Mouse (Mus musculus): ENCODE data around the gene Nedd8. TPM values are rescaled to one million over a fixed set of nuclear protein-coding genes. Genes with fewer than 3 reads are reported as not detected.

The Nedd8 gene
- polyA plus RNA-seq, 1 experiment from 2014 or later, result 507 TPM

DNA sequence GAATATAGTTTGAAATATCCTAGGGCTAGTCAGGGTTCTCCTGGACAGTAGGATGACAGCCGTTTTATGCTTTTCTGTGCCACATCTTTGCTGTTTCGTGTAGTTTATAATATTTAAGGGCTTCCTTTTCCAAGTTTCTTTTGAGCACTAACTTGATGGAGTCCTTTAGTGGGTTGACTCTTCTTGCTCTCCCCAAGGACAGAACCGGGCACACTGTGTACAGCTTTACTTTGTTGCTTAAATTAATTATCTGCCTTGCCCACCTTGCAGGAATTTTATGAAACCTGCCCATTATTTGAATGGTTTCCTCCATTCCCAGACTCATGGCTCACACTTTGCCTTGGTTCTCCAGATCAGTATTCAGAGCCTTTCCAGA lies 10.2 kb upstream of the Nedd8 start:
- Histone ChIP-seq H3K36me3 (ENCODE audit: control insufficient read depth, insufficient read depth, low read length) (peaks cover 22% of the 10 kb centered on the region), H3K27ac (ENCODE audit: low read depth, low read length) (peak overlapping the region; percentile 32; the same call in 1 of the 2 replicates), H3K4me1 (replicated peaks; ENCODE audit: control insufficient read depth, insufficient read depth, low read length) (no peaks in the 10 kb centered on the region; the same call in 1 of the 2 replicates), H3K4me2 (peak overlapping the region; percentile 86), H3K4me3 (ENCODE audit: low read depth, low read length) (peak overlapping the region; percentile 76), H3K9me3 (ENCODE audit: control insufficient read depth, low read length) (no peaks in the 10 kb centered on the region), H3K9ac (ENCODE audit: low read depth, low read length) (peak overlapping the region; percentile 83), H3K27me3 (replicated peaks; ENCODE audit: control insufficient read depth, insufficient read depth, low read length) (no peaks in the 10 kb centered on the region)
- DNase-seq (ENCODE audit: low spot score), result no peak
- ATAC-seq (replicated peaks; ENCODE audit: low FRiP score), result peak; percentile 3; the same call in 1 of the 2 replicates
- WGBS, result 17% methylated on average over 3 of the region's 3 CpGs

DNA sequence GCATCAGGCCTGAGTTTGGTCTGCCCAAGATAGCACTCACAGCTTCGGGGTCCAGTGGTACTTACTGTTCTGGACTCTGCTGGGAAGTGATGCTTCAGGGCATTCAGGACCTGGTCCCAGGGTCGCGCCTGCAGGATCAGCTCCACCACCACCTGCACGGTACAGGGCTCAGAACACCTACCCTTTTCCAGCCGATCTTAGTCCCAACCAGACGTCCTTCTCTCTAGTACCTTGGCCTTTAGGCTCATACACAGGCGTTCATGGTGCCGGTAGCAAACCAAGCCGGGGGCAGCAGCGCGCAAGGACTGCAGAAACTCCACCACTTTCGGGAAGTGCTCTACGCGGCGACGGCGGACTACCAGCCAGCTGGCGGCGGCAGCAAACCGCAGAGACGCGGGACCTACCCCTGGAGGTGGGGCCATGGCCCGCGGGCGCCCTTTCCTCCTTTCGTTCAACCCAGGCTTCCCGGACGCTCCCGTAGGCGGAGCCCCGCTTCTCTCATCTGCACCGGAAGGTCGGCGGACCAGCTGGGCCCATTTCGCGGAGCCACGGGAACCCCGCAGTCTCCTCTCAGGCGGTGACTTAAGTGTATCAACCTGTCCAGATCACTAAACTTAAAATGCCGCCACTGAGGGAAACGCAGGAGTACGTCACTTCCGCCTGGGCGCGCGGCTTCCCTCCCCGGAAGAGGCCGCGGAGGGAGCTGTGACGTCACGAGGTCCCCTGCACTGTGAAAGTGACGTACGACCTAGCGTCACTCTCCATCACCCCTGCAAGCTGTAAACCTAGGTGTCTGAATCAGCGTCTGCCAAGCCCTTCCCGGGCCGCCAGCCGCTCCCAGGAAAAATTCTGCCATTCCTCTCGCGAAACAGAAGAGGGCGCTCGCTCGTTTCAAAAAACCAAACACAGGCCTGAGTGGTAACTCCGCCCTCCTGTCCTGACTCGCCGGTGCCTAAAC lies 9.5 kb upstream of the Nedd8 start, which contains the start of gene Tinf2:
Gene Tinf2, minus strand, starts transcription at position 661 of the 958 bp plus-strand sequence.
- Histone ChIP-seq H3K4me2 (peak within 1 kb of the TSS; percentile 86), H3K9ac (ENCODE audit: low read depth, low read length) (peak within 1 kb of the TSS; percentile 83), H3K9me3 (ENCODE audit: control insufficient read depth, low read length) (no peaks in the 10 kb centered on the region), H3K4me3 (ENCODE audit: low read depth, low read length) (peak within 1 kb of the TSS; percentile 76), H3K36me3 (ENCODE audit: control insufficient read depth, insufficient read depth, low read length) (peaks cover 25% of the 10 kb centered on the region), H3K27ac (ENCODE audit: low read depth, low read length) (peak within 1 kb of the TSS; percentile 88), H3K27me3 (replicated peaks; ENCODE audit: control insufficient read depth, insufficient read depth, low read length) (no peaks in the 10 kb centered on the region), H3K4me1 (replicated peaks; ENCODE audit: control insufficient read depth, insufficient read depth, low read length) (no peaks in the 10 kb centered on the region; the same call in 1 of the 2 replicates)
- ATAC-seq (replicated peaks; ENCODE audit: low FRiP score) (peak; percentile 94), DNase-seq (ENCODE audit: low spot score) (peak; percentile 95)
- WGBS, result under 1% methylated on average over 66 of the region's 66 CpGs

DNA sequence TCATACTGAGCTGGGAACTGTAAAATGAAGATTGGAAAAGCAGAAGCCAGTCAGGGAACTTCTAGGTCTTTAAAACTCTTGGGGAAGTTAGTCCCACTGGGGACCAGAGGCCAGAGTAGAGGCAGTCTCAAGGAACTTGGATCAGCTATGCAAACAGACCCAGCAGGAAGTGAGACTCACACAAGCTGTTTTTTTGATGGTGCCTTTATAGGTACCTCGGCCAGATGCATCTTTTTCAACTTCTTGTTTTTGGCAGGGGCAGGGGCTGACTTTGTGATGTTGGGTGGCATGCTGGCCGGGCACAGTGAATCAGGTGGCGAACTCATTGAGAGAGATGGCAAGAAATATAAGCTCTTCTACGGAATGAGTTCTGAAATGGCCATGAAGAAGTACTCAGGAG lies 5.7 kb upstream of the Nedd8 start:
- Histone ChIP-seq H3K4me2 (no peak overlapping the region), H3K9me3 (ENCODE audit: control insufficient read depth, low read length) (no peaks in the 10 kb centered on the region), H3K27me3 (replicated peaks; ENCODE audit: control insufficient read depth, insufficient read depth, low read length) (no peaks in the 10 kb centered on the region), H3K36me3 (ENCODE audit: control insufficient read depth, insufficient read depth, low read length) (peaks cover 32% of the 10 kb centered on the region), H3K9ac (ENCODE audit: low read depth, low read length) (no peak overlapping the region), H3K4me1 (replicated peaks; ENCODE audit: control insufficient read depth, insufficient read depth, low read length) (no peaks in the 10 kb centered on the region; the same call in 1 of the 2 replicates), H3K27ac (ENCODE audit: low read depth, low read length) (no peak overlapping the region), H3K4me3 (ENCODE audit: low read depth, low read length) (no peak overlapping the region)
- DNase-seq (ENCODE audit: low spot score) (no peak), ATAC-seq (replicated peaks; ENCODE audit: low FRiP score) (no peak)
- WGBS, result 80% methylated on average over 4 of the region's 4 CpGs

DNA sequence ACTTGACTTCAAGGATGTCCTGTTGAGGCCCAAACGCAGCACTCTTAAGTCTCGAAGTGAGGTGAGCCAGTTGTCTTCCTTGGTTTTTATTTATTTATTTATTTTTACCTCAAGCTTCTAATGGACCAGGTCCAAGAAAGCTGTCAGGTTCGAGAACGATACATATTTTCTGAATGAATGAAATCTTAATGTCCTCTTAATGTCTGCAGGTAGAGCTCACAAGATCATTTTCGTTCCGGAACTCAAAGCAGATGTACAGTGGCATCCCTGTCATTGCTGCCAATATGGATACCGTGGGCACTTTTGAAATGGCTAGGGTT lies 777 bp upstream of the Nedd8 start:
- Histone ChIP-seq H3K27me3 (replicated peaks; ENCODE audit: control insufficient read depth, insufficient read depth, low read length) (no peaks in the 10 kb centered on the region), H3K4me1 (replicated peaks; ENCODE audit: control insufficient read depth, insufficient read depth, low read length) (peaks cover 9% of the 10 kb centered on the region), H3K36me3 (ENCODE audit: control insufficient read depth, insufficient read depth, low read length) (peaks cover 15% of the 10 kb centered on the region), H3K9ac (ENCODE audit: low read depth, low read length) (peak overlapping the region; percentile 47), H3K27ac (ENCODE audit: low read depth, low read length) (peak overlapping the region; percentile 86), H3K4me3 (ENCODE audit: low read depth, low read length) (peak overlapping the region; percentile 71), H3K4me2 (peak overlapping the region; percentile 93), H3K9me3 (ENCODE audit: control insufficient read depth, low read length) (no peaks in the 10 kb centered on the region)
- whole genome bisulfite sequencing, result 67% methylated on average over 7 of the region's 7 CpGs
- no peak for ATAC-seq (replicated peaks; ENCODE audit: low FRiP score)
- DNase-seq (ENCODE audit: low spot score), result no peak

DNA sequence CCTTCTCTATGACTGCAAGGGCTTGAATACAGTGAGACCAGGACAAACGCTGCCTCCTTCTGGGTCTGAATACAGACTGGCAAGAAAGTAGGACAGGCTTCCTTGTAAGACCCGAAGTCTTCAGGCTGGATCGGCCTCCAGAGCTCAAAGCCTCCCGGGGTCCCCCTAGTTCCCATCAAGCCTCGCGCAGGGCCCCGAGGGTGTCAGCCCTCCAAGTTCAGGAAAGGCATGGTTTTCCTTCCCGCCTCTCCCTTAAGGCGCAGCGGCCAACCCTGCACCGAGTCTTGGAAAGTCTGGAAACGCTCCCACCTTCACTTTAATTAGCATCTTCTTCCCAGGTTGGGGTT lies 465 bp downstream of the Nedd8 start:
- ATAC-seq (replicated peaks; ENCODE audit: low FRiP score), result peak; percentile 42
- peaks cover 9% of the 10 kb centered on the region; the same call in 1 of the 2 replicates for H3K36me3 ChIP-seq (ENCODE audit: control insufficient read depth, insufficient read depth, low read length)
- H3K9me3 ChIP-seq (ENCODE audit: control insufficient read depth, low read length), result no peaks in the 10 kb centered on the region
- peaks cover 9% of the 10 kb centered on the region for H3K4me1 ChIP-seq (replicated peaks; ENCODE audit: control insufficient read depth, insufficient read depth, low read length)
- H3K9ac ChIP-seq (ENCODE audit: low read depth, low read length), result peak overlapping the region; percentile 82
- DNase-seq (ENCODE audit: low spot score), result no peak
- WGBS, result under 1% methylated on average over 12 of the region's 12 CpGs
- peak overlapping the region; percentile 93 for H3K4me2 ChIP-seq
- peak overlapping the region; percentile 71 for H3K4me3 ChIP-seq (ENCODE audit: low read depth, low read length)
- peak overlapping the region; percentile 86 for H3K27ac ChIP-seq (ENCODE audit: low read depth, low read length)
- no peaks in the 10 kb centered on the region for H3K27me3 ChIP-seq (replicated peaks; ENCODE audit: control insufficient read depth, insufficient read depth, low read length)

DNA sequence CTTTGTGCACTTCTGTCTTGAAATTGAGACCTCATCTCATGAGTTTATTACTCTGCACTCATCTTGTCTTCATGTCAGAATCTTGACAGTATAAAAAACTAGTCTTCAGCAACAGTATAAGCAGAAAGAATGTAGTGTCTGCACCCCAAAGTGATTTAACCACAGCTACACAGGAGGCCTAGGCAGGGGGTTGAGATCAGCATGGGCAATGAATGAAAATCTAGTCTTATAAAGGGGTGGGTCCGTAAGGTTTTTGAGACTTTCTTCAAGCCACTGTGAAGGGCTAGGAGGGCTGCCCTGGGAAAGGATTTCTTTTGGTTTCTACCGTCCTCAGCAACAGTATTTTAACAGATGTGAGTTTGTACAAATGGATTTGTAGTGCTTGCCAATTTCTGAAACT lies 11.3 kb downstream of the Nedd8 start:
- H3K36me3 ChIP-seq (ENCODE audit: control insufficient read depth, insufficient read depth, low read length), result peaks cover 10% of the 10 kb centered on the region; the same call in 1 of the 2 replicates
- H3K27ac ChIP-seq (ENCODE audit: low read depth, low read length), result no peak overlapping the region
- peak; percentile 13; the same call in 1 of the 2 replicates for ATAC-seq (replicated peaks; ENCODE audit: low FRiP score)
- H3K4me3 ChIP-seq (ENCODE audit: low read depth, low read length), result peak overlapping the region; percentile 71
- no peaks in the 10 kb centered on the region for H3K27me3 ChIP-seq (replicated peaks; ENCODE audit: control insufficient read depth, insufficient read depth, low read length)
- H3K9ac ChIP-seq (ENCODE audit: low read depth, low read length), result no peak overlapping the region
- H3K9me3 ChIP-seq (ENCODE audit: control insufficient read depth, low read length), result no peaks in the 10 kb centered on the region
- peaks cover 8% of the 10 kb centered on the region; the same call in 1 of the 2 replicates for H3K4me1 ChIP-seq (replicated peaks; ENCODE audit: control insufficient read depth, insufficient read depth, low read length)
- no peak for DNase-seq (ENCODE audit: low spot score)
- WGBS, result 59% methylated on average over 2 of the region's 2 CpGs
- H3K4me2 ChIP-seq, result peak overlapping the region; percentile 64

DNA sequence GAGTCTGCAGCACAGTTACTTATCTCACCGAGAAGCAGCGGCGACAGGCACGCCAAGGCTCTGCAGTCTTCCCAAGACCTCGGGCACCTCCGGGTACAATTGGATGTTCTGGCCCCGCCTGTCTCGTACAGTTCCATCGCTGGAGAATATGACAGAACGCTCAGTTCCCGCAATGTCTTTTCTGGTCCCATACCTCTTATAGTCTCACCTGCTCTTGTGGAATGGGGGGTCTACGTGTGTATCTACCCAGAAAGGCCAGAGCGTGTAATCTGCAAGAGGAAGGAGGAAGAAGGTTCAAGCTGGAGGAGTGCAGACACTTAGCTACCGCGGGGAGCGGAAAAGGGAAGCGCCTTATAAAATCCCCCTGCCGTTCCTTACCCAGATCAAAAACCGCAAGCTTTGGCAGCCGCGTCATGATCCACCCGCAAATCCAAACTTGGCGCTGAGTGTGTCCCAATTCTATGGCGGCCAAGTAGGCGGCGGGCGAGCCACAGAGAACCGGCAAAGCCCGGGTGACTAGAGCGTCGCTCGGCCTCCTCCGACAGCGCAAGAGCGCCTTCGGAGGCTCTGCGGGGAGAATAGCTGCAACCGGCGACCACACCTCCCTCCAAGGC lies 11.9 kb downstream of the Nedd8 start, which contains the start of gene Mdp1:
Gene Mdp1, minus strand, starts transcription at position 549 of the 614 bp plus-strand sequence.
- H3K36me3 ChIP-seq (ENCODE audit: control insufficient read depth, insufficient read depth, low read length), result peaks cover 10% of the 10 kb centered on the region; the same call in 1 of the 2 replicates
- H3K4me3 ChIP-seq (ENCODE audit: low read depth, low read length), result peak within 1 kb of the TSS; percentile 71
- DNase-seq (ENCODE audit: low spot score) (peak; percentile 75), ATAC-seq (replicated peaks; ENCODE audit: low FRiP score) (peak; percentile 96)
- peak within 1 kb of the TSS; percentile 78 for H3K9ac ChIP-seq (ENCODE audit: low read depth, low read length)
- H3K27ac ChIP-seq (ENCODE audit: low read depth, low read length), result peak within 1 kb of the TSS; percentile 59
- no peaks in the 10 kb centered on the region for H3K27me3 ChIP-seq (replicated peaks; ENCODE audit: control insufficient read depth, insufficient read depth, low read length)
- H3K4me1 ChIP-seq (replicated peaks; ENCODE audit: control insufficient read depth, insufficient read depth, low read length), result peaks cover 8% of the 10 kb centered on the region; the same call in 1 of the 2 replicates
- H3K4me2 ChIP-seq, result peak within 1 kb of the TSS; percentile 64
- under 1% methylated on average over 39 of the region's 39 CpGs for WGBS
- H3K9me3 ChIP-seq (ENCODE audit: control insufficient read depth, low read length), result no peaks in the 10 kb centered on the region

DNA sequence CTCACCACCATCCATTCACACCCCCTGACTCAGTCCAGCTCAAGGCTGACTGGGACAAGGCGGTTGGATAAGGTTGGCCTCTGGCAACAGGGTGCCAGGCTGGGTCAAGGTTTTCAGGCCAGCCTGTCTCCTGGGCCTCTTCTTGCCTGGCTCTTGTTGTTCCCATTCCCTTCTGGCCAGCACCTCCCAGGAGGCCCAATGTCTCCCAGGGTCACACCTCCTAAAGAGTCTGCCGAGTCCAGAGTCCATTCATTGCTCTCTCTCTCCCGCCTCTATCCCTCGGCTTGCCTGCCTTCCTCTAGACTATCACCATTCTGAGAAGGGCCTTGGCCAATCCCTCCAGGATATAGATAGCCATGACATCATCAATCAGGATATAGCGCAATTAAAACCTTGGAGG lies 13.9 kb downstream of the Nedd8 start:
- ATAC-seq (replicated peaks; ENCODE audit: low FRiP score) (no peak), DNase-seq (ENCODE audit: low spot score) (no peak)
- Histone ChIP-seq H3K27me3 (replicated peaks; ENCODE audit: control insufficient read depth, insufficient read depth, low read length) (no peaks in the 10 kb centered on the region), H3K9ac (ENCODE audit: low read depth, low read length) (no peak overlapping the region), H3K36me3 (ENCODE audit: control insufficient read depth, insufficient read depth, low read length) (no peaks in the 10 kb centered on the region; the same call in 1 of the 2 replicates), H3K4me2 (no peak overlapping the region), H3K4me1 (replicated peaks; ENCODE audit: control insufficient read depth, insufficient read depth, low read length) (peaks cover 8% of the 10 kb centered on the region; the same call in 1 of the 2 replicates), H3K9me3 (ENCODE audit: control insufficient read depth, low read length) (no peaks in the 10 kb centered on the region), H3K27ac (ENCODE audit: low read depth, low read length) (no peak overlapping the region), H3K4me3 (ENCODE audit: low read depth, low read length) (no peak overlapping the region)
- 90% methylated on average over 5 of the region's 5 CpGs for WGBS

All from liver, embryonic 11.5 days (tissue).